Mouse (Mus musculus): ENCODE results near the gene Iqch. TPM values are rescaled to one million over a fixed set of nuclear protein-coding genes. Genes with fewer than 3 reads are reported as not detected.

Gene Iqch
- total RNA-seq, 2 experiments from 2014 or later, result 0.12 to 0.25 TPM

- DNase-seq (ENCODE audit: extremely low spot score in 1 of 2, low spot score in 1 of 2), result no peak
These were observed 98.4 kb downstream of the Iqch start for GRCm38 (mm10) chr9:63503890-63504289.

- no peak for DNase-seq (ENCODE audit: extremely low spot score in 1 of 2, low spot score in 1 of 2)
These were observed 100.8 kb downstream of the Iqch start for GRCm38 (mm10) chr9:63501516-63501915.

GRCm38 (mm10) chr9:63499912-63500311 lies 102.4 kb downstream of the Iqch start:
- DNase-seq (ENCODE audit: extremely low spot score in 1 of 2, low spot score in 1 of 2), result no peak

- no peak for DNase-seq (ENCODE audit: extremely low spot score in 1 of 2, low spot score in 1 of 2)
These were observed 106.5 kb downstream of the Iqch start for GRCm38 (mm10) chr9:63495786-63496185.

- peak in 1 of 2 experiments; percentile 5 for DNase-seq (ENCODE audit: extremely low spot score in 1 of 2, low spot score in 1 of 2)
These were observed 108.5 kb downstream of the Iqch start for GRCm38 (mm10) chr9:63493746-63494145.

GRCm38 (mm10) chr9:63492291-63492690 lies 110.0 kb downstream of the Iqch start:
- no peak for DNase-seq (ENCODE audit: extremely low spot score in 1 of 2, low spot score in 1 of 2)

- peak in 1 of 2 experiments; percentile 4 for DNase-seq (ENCODE audit: extremely low spot score in 1 of 2, low spot score in 1 of 2)
These were observed 111.6 kb downstream of the Iqch start for GRCm38 (mm10) chr9:63490521-63491307.

GRCm38 (mm10) chr9:63489156-63489555 lies 113.1 kb downstream of the Iqch start:
- no peak for DNase-seq (ENCODE audit: extremely low spot score in 1 of 2, low spot score in 1 of 2)

GRCm38 (mm10) chr9:63465561-63465960 lies 136.7 kb downstream of the Iqch start:
- DNase-seq (ENCODE audit: extremely low spot score in 1 of 2, low spot score in 1 of 2), result no peak

- DNase-seq (ENCODE audit: extremely low spot score in 1 of 2, low spot score in 1 of 2), result peak; percentile 59 to 88
These were observed 140.0 kb downstream of the Iqch start for GRCm38 (mm10) chr9:63462296-63462695.

GRCm38 (mm10) chr9:63456401-63456800 lies 145.9 kb downstream of the Iqch start:
- no peak for DNase-seq (ENCODE audit: extremely low spot score in 1 of 2, low spot score in 1 of 2)

GRCm38 (mm10) chr9:63454341-63454740 lies 148.0 kb downstream of the Iqch start:
- no peak for DNase-seq (ENCODE audit: extremely low spot score in 1 of 2, low spot score in 1 of 2)

- no peak for DNase-seq (ENCODE audit: extremely low spot score in 1 of 2, low spot score in 1 of 2)
These were observed 151.7 kb downstream of the Iqch start for GRCm38 (mm10) chr9:63450531-63451030.

GRCm38 (mm10) chr9:63443695-63444094 lies 158.6 kb downstream of the Iqch start:
- DNase-seq (ENCODE audit: extremely low spot score in 1 of 2, low spot score in 1 of 2), result no peak

GRCm38 (mm10) chr9:63430652-63431051 lies 171.6 kb downstream of the Iqch start:
- no peak for DNase-seq (ENCODE audit: extremely low spot score in 1 of 2, low spot score in 1 of 2)

GRCm38 (mm10) chr9:63421096-63421736 lies 181.1 kb downstream of the Iqch start:
- DNase-seq (ENCODE audit: extremely low spot score in 1 of 2, low spot score in 1 of 2), result no peak

GRCm38 (mm10) chr9:63420396-63420795 lies 181.9 kb downstream of the Iqch start:
- DNase-seq (ENCODE audit: extremely low spot score in 1 of 2, low spot score in 1 of 2), result no peak

GRCm38 (mm10) chr9:63400176-63400575 lies 202.1 kb downstream of the Iqch start:
- DNase-seq (ENCODE audit: extremely low spot score in 1 of 2, low spot score in 1 of 2), result no peak

- no peak for DNase-seq (ENCODE audit: extremely low spot score in 1 of 2, low spot score in 1 of 2)
These were observed 202.9 kb downstream of the Iqch start for GRCm38 (mm10) chr9:63399463-63399815.

GRCm38 (mm10) chr9:63398611-63399462 lies 203.5 kb downstream of the Iqch start, which contains the start of gene 2300009A05Rik:
Gene 2300009A05Rik, minus strand, starts transcription at chr9:63399246.
- DNase-seq (ENCODE audit: extremely low spot score in 1 of 2, low spot score in 1 of 2), result peak; percentile 89 to 92

GRCm38 (mm10) chr9:63395612-63396011 lies 206.7 kb downstream of the Iqch start:
- DNase-seq (ENCODE audit: extremely low spot score in 1 of 2, low spot score in 1 of 2), result no peak

All from layer of hippocampus, postnatal 25 days (tissue).